Mouse (Mus musculus) regulatory T cell (primary cell): Measurements from ENCODE around the gene F2rl3.

Experiments used
- in situ Hi-C: fragments of 300-600 bp; cut with MboI, MseI; formaldehyde crosslinking; loops from one replicate; pipeline ENCODE4 v1.15.1; 2025; ENCODE audit warnings: high pct_unique_total_duplicates

The F2rl3 gene

GRCm38 (mm10) chr8:72762306-72762705, 626 bp downstream of the F2rl3 start:
- in situ Hi-C loops: no loop called here

- in situ Hi-C loops: no loop called here
These were observed 4.0 kb downstream of the F2rl3 start for GRCm38 (mm10) chr8:72765696-72766095.

- in situ Hi-C loops: no loop called here
These were observed 5.1 kb downstream of the F2rl3 start for GRCm38 (mm10) chr8:72766777-72767176.

GRCm38 (mm10) chr8:72777797-72778196, 16.1 kb downstream of the F2rl3 start:
- in situ Hi-C loops: no loop called here

- in situ Hi-C loops: no loop called here
These were observed 19.0 kb downstream of the F2rl3 start for GRCm38 (mm10) chr8:72780644-72781043.

GRCm38 (mm10) chr8:72801583-72801982, 39.9 kb downstream of the F2rl3 start:
- in situ Hi-C loops: no loop called here

GRCm38 (mm10) chr8:72812690-72813089, 51.0 kb downstream of the F2rl3 start:
- in situ Hi-C loops: no loop called here
